Mouse (Mus musculus) adrenal gland, postnatal 25 days (tissue): ENCODE measurements around the gene Ccpg1os. TPM values are rescaled to one million over a fixed set of nuclear protein-coding genes. Genes with fewer than 3 reads are reported as not detected.

ENCODE experiments used
- microRNA-seq, 2 experiments: library from miRNA; unstranded; fragments of <30 nt; microRNA quantifications; one replicate each; pipeline ENCODE4 v1.2.0; 2021
- total RNA-seq: library from RNA; stranded (reverse); gene quantifications from 2 replicates; pipeline ENCODE4 v1.2.3, GENCODE M21; 2021

Gene Ccpg1os
- total RNA-seq, 1 experiment from 2014 or later = 23.8 TPM

Small RNA genes lying within 50 kb of the gene (microRNA-seq; reads per million reads assigned to microRNA genes)
- 0 reads per million in 2 experiments for gene Gm27353

Other genes with a start within 250 kb of the Ccpg1os start
- 0.43 and 0.58 TPM in 2 replicates for gene Prtg, start 178.5 kb downstream of the Ccpg1os start, total RNA-seq
- gene Pygo1, start 59.7 kb downstream of the Ccpg1os start, total RNA-seq = 3.4 and 5.1 TPM in 2 replicates
- gene Dyx1c1, start 26.6 kb downstream of the Ccpg1os start, total RNA-seq = 1.6 and 1.8 TPM in 2 replicates
- not detected in 2 replicates for gene Gm44503, start 26.5 kb downstream of the Ccpg1os start, total RNA-seq
- 145 and 166 TPM in 2 replicates for gene Ccpg1, start within 50 bp of the Ccpg1os start, total RNA-seq
- gene Pigb, start 55.0 kb upstream of the Ccpg1os start, total RNA-seq = 11.9 and 20.4 TPM in 2 replicates
- gene Rab27a, start 59.5 kb upstream of the Ccpg1os start, total RNA-seq = 28.5 and 47.1 TPM in 2 replicates
- 1.00 and 2.0 TPM in 2 replicates for gene Khdc3, start 116.5 kb upstream of the Ccpg1os start, total RNA-seq
- 0.49 TPM in 1 of 2 replicates, not detected in the other for gene Gm20509, start 117.1 kb upstream of the Ccpg1os start, total RNA-seq
- gene Rsl24d1, start 128.0 kb upstream of the Ccpg1os start, total RNA-seq = 60.6 and 64.2 TPM in 2 replicates